Mouse (Mus musculus) gastrocnemius, adult 18-20 months (tissue): ENCODE measurements around the gene Apom. TPM values are rescaled to one million over a fixed set of nuclear protein-coding genes. Genes with fewer than 3 reads are reported as not detected.

Experiments used
- DNase-seq: peaks from one replicate; pipeline ENCODE4 v3.0.0; 2021; ENCODE audit warnings: low spot score
- long read RNA-seq, 2 experiments: library from polyadenylated mRNA; stranded (forward); transcript quantifications; one replicate each; pipeline ENCODE4 v2.0.0; 2021
- total RNA-seq, 2 experiments: library from RNA; stranded (reverse); gene quantifications; 2 replicates each; pipeline ENCODE4 v1.2.3; 2021

Apom gene
- not detected for total RNA-seq
- long read RNA-seq, experiment 1, result 0 reads
- long read RNA-seq, experiment 2, result 0 reads

- DNase-seq, result no peak
Measured at GRCm38 (mm10) chr17:35131500-35132173, at the start of gene Apom. Apom (minus strand) TSS chr17:35132050.

DNA sequence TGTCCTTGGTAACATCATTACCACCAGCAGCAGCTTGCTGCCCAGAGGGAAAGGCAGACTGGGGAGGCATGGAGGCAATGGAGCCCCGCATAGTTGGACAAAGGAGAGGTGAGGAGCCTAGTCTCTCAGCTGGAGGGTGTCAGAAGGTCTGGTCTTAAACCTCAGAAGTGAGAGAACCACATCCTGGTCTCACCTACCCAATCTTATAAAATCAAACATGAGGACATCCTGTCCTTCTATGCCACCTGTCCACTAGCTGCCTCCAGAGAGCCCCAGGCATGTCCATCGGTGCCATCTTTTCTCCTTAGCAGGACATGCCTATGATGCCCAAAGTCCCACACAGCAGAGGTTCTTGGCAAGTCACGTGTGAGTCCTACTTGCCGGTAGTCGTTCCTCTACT lies 48.2 kb upstream of the Apom start:
- DNase-seq, result no peak

GRCm38 (mm10) chr17:35178528-35178927 lies 46.7 kb upstream of the Apom start:
- peak; percentile 69 for DNase-seq

GRCm38 (mm10) chr17:35175968-35176367 lies 44.1 kb upstream of the Apom start, which contains the start of gene Aif1:
Aif1 (minus strand) TSS chr17:35176068.
- DNase-seq, result no peak

- no peak for DNase-seq
Measured at GRCm38 (mm10) chr17:35175382-35175781, 43.5 kb upstream of the Apom start.

DNA sequence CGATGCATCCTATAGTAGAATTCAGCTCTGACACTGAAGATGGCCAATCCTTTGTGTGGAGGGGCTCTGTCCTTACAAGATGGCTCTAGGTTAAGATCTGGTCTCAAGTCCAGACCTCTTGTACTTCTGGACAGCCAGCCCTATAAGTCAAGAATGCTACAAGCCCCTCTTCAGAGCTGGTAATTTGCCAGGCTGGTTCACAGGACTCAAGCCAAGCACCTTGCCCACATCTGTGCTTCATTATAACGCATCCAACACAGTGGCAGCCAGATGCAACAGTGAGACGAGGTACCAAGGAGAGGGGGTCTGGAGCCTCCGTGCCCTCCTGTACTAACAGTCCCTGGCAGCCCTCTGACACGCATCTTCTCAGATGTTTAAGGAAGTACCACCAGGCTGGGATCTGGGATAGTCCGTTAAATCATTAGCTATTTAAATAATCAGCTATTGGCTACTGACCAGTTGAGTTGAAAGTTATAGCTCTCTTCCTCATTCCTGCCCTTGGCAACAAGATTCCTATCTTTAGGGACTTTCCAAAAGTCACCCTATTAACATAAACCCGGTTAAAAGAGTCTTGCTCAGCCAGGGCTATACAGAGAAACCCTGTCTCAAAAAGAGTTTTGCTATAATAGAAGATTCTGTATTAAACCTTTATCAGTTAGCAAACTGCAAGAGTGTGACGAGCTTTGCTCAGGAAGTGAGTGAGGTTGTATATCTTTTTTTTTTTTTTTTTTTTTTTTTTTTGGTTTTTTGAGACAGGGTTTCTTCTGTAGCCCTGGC lies 42.5 kb upstream of the Apom start:
- DNase-seq, result no peak

GRCm38 (mm10) chr17:35173329-35173728 lies 41.5 kb upstream of the Apom start:
- no peak for DNase-seq

DNA sequence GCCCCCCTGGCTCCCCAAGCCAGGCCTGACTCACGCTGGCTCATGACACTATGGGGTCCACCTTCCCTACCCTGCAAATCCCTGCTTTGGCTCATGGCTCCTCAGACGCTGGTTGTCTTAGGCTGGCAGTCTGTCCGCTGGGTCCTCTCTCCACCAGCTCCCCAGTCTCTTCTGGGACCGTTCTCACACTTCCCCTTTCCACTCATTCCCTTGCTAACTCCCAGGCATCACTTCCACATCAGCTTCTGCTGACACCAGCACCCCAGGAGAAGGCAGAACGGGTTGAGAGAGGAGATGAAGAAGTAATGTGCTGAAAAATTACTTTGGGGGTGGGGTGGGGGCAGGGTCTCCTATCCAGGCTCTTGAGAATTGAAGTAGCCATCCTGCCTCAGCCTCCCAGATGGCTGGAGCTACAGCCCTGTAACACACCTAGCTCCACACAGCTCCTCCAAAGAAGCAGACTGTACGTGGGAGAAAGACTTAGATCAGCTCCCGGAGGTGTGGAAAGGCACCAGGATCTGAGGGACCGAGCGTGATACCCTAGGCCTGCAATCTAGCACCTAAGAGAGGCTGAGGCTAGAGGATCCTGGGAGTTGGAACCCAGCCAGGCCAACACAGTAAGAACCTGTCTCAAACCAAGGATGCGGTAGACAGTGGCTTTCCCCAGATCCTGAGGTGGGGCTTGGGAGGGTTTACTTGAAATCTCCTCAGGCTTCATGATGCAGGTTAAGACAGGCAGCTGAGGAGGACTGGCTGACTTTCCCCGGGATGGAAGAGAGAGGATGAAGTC lies 40.8 kb upstream of the Apom start:
- no peak for DNase-seq

DNA sequence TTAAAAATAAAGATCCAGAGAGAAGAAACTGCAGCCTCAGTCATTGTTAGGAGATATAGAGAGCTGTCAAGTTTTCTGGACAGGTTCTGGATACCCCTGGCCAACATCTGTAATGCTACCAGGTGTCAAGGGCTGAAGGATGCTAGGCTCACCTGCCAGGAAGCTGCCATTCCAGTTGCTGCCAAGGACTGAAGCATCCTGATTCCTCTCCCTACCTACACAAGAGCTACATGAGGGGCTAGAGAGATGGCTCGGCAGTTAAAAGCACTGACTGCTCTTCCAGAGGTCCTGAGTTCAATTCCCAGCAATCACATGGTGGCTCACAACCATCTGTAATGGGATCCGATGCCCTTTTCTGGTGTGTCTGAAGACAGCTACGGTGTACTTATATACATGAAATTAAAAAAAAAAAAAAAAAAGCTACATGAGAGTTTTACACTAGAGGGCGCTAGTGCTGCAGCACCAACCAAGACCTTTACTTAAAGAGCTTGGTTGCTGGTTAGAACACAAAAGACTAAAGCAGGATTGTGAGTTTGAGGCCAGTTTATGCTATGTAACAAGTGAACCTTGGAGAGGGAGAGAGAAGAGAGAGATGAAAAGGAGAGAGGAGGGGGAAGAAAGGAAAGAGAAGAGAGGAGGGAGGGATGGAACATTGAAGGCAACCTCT lies 36.8 kb upstream of the Apom start:
- DNase-seq, result no peak

GRCm38 (mm10) chr17:35167794-35168193 lies 35.9 kb upstream of the Apom start:
- DNase-seq, result no peak

GRCm38 (mm10) chr17:35166352-35167035 lies 34.6 kb upstream of the Apom start:
- peak; percentile 55 for DNase-seq

DNA sequence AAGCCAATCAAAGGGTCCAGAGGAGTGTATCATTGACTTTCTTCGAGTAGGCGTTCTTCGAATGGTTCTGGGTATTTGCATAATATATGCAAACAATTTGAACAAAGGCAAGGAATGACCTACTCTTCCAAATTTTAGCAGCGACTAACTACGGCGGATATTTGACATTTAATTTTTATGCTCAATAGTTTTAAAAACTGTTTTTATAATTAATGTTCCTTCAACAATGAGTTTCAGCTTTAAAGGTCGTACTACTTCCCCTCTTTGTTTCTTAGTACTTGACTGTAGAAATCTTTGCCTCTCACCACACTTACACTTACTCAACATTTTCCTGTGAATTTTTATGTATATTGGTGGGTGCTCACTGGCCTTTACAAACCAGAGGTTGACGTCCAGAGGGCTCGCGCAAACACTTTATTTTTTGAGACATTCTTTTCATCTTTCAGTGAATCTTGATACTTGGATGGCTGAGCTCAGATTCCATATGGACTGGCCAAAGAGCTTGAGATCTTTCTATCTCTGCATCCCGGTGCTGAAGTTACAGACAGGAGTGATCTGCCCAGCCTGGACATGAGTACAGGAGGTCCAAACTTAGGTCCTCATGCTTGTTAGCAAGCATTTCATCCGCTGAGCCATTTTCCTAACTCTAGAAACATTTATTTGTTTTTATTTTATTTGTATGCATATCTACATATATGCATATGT lies 33.8 kb upstream of the Apom start:
- DNase-seq, result no peak

DNA sequence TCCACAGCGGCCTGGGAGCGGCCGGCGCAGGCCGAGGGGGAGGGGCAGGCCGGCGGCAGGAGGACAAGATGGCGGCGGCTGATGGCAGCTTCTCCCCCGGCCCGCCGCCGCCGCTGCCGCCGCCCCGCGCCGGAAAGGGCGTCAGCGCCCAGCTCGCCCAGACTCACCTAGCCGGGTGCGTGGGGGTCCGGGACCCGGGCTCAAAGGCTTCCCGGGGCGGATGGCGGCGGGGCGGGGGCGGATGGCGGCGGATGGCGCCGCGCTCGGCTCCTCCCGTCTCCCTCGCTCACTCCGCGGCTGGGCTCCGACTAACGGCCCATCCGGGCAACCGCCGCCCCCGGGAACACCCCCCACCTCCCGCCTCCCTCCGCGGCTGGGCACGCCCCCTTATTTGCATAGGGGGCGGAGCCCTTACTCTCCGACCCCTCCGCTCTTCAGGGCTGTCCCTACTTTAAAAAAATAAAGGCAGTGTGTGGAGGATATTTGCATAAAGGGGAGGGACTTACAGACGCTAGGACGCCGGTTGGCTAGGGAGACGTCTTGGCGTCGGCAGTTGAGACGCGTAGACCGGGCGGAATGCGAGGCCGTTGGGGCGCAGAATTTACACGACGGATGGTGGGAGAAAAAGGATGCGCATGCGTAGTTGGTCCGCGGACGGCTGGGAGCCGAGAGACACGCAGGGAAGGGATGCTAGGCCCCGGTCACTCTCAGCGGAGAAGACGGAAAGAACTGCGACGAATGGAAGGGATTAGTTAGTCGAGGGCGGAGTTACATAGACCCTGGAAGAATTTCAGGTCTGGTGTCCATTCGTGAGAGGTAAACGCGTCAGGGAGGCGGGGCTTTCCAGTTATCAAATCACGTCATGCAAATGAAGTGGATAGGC lies 33.0 kb upstream of the Apom start, which contains the start of gene Prrc2a:
Gene Prrc2a, minus strand, starts transcription at position 330 of the 883 bp plus-strand sequence.
- DNase-seq, result peak; percentile 98

- DNase-seq, result no peak
Measured at GRCm38 (mm10) chr17:35164218-35164567, 32.3 kb upstream of the Apom start.

GRCm38 (mm10) chr17:35163326-35164081 lies 31.7 kb upstream of the Apom start:
- no peak for DNase-seq

DNA sequence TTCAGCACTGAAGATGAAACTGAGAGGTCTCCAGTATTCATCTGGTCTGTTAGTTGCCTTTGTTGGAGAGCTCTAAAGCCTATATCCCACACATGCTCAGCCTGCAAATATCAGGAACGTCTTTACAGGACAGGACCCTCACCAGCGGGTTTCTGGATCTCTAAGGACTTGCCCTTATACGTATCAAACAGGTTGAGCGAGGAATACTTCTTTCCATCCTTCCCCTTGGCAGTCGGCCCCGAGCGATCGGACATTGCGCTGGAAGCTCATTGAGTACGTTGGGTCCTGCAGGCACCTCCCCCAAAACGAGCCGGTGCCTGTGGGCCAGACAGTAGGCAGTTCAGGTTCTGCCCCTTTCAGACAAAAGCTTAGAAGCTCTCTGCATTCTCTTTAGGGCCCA lies 30.9 kb upstream of the Apom start:
- DNase-seq, result no peak

- DNase-seq, result no peak
Measured at GRCm38 (mm10) chr17:35162121-35162520, 30.3 kb upstream of the Apom start.

DNA sequence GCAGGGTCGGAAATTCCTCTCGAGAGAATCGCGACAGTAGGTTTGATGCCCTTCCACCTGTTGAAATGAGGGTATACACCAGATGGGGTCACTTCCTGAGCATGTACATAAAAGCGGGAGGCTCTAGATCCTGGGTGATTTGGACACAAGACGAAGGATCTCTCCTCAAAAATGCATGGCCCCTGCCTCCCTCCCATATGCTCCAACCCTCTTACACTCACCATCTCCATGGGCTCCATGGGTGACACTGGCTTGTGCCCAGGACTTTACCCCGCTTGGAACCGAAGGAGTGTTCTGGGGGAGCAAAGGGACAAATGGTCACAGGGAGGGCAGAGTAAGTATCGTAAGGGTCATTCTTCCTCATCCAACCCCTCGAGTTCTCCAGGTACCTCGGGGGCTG lies 29.6 kb upstream of the Apom start:
- DNase-seq, result no peak

- no peak for DNase-seq
Measured at GRCm38 (mm10) chr17:35159638-35160037, 27.8 kb upstream of the Apom start.
